Mouse (Mus musculus) limb, embryonic 11.5 days (tissue): ENCODE measurements at regions not wholly inside any gene's neighbourhood (a gene's known extent, or its start where the extent isn't known, plus 50 kb on each side); places are given as distances from the start of the nearest gene placed in this dataset.
"Not testable (repeated sequence)": the region's sequence is repeated elsewhere in the genome, so short reads cannot be mapped to it uniquely, and the experiment has no call there.

Experiments
- ATAC-seq: fragments of 200-750 bp; cut with Nextera tagmentation; 2 replicates; pipeline ENCODE4 v1.8.0; 2017; ENCODE audit warnings: low read depth; ENCODE audit not compliant: insufficient number of reproducible peaks, low FRiP score, low TSS enrichment
- DNase-seq: peaks from one replicate; pipeline ENCODE4 v3.0.0-alpha.2; 2015; ENCODE audit warnings: low spot score
- H3K27ac ChIP-seq: fragments of 300-500 bp; sonication (generic); replicated peaks from 2 replicates; pipeline ENCODE4 v1.5.1; 2014; ENCODE audit warnings: low read depth, mild to moderate bottlenecking, low read length
- H3K27me3 ChIP-seq: fragments of 300-500 bp; sonication (generic); 2 replicates; pipeline ENCODE4 v1.6.1; 2014; ENCODE audit warnings: mild to moderate bottlenecking, low read length, mixed read lengths; ENCODE audit not compliant: control insufficient read depth, insufficient read depth
- H3K36me3 ChIP-seq: fragments of 300-500 bp; sonication (generic); 2 replicates; pipeline ENCODE4 v1.6.1; 2014; ENCODE audit warnings: mild to moderate bottlenecking, low read length, moderate library complexity, mixed read lengths; ENCODE audit not compliant: control insufficient read depth, insufficient read depth
- H3K4me1 ChIP-seq: fragments of 300-500 bp; sonication (generic); 2 replicates; pipeline ENCODE4 v1.6.1; 2014; ENCODE audit warnings: low read length, mixed read lengths; ENCODE audit not compliant: control insufficient read depth, insufficient read depth
- H3K4me2 ChIP-seq: fragments of 300-500 bp; sonication (generic); 2 replicates; pipeline ENCODE4 v1.6.1; 2014; ENCODE audit warnings: low read depth, mild to moderate bottlenecking, moderate library complexity; ENCODE audit not compliant: severe bottlenecking
- H3K4me3 ChIP-seq: fragments of 300-500 bp; sonication (generic); 2 replicates; pipeline ENCODE4 v1.5.1; 2014; ENCODE audit warnings: low read depth, low read length
- H3K9ac ChIP-seq: fragments of 300-500 bp; sonication (generic); 2 replicates; pipeline ENCODE4 v1.6.1; 2014; ENCODE audit warnings: mild to moderate bottlenecking, low read length
- H3K9me3 ChIP-seq: fragments of 300-500 bp; sonication (generic); 2 replicates; pipeline ENCODE4 v1.6.1; 2016; ENCODE audit warnings: low read length; ENCODE audit not compliant: control insufficient read depth
- WGBS: fragments of 180-500 bp; shearing (Covaris S2); extraction: QIAGEN DNeasy Blood & Tissue Kit; methylation state at CpG from one replicate; pipeline ENCODE4 v1.1.7; 2014; 5-methylcytosine and 5-hydroxymethylcytosine counted together

DNA sequence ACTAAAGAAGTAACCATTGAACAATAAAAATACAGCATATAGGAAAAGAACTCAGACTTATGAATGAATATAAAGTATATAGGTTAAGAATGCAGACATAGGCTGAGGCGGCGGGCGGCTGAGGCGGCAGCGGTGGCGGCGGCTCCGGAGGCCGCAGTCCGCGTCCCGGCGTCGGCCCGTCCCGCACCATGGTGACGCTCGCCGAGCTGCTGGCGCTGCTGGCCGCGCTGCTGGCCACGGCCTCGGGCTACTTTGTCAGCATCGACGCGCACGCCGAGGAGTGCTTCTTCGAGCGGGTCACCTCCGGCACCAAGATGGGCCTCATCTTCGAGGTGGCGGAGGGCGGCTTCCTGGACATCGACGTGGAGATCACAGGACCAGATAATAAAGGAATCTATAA is 757.6 kb upstream of the Kirrel3 start:
- 77% methylated on average over 19 of the region's 37 CpGs for WGBS
- H3K4me3 ChIP-seq, H3K4me1 ChIP-seq, H3K9ac ChIP-seq, DNase-seq, H3K4me2 ChIP-seq, H3K9me3 ChIP-seq, H3K27me3 ChIP-seq, H3K36me3 ChIP-seq, H3K27ac ChIP-seq, ATAC-seq: not testable (repeated sequence)

- no peaks in the 10 kb centered on the region for H3K27me3 ChIP-seq
- H3K9me3 ChIP-seq = no peaks in the 10 kb centered on the region
- H3K36me3 ChIP-seq = no peaks in the 10 kb centered on the region
- no peak overlapping the region for H3K4me3 ChIP-seq
- no peaks in the 10 kb centered on the region for H3K4me1 ChIP-seq
- ATAC-seq = no peak
- no peak overlapping the region for H3K4me2 ChIP-seq
- DNase-seq = no peak
- no peak overlapping the region for H3K27ac ChIP-seq
- no peak overlapping the region for H3K9ac ChIP-seq
Measured at GRCm38 (mm10) chr9:33760701-33761100, 725.0 kb upstream of the Kirrel3 start.

GRCm38 (mm10) chr9:33766235-33766634 is 719.5 kb upstream of the Kirrel3 start:
- DNase-seq (no peak), ATAC-seq (no peak)
- no peaks in the 10 kb centered on the region for H3K27me3 ChIP-seq
- no peak overlapping the region for H3K4me3 ChIP-seq
- H3K36me3 ChIP-seq = no peaks in the 10 kb centered on the region
- H3K9me3 ChIP-seq = no peaks in the 10 kb centered on the region
- no peak overlapping the region for H3K4me2 ChIP-seq
- no peaks in the 10 kb centered on the region for H3K4me1 ChIP-seq
- no peak overlapping the region for H3K27ac ChIP-seq
- H3K9ac ChIP-seq = no peak overlapping the region
- 86% methylated on average over 2 of the region's 2 CpGs for WGBS

DNA sequence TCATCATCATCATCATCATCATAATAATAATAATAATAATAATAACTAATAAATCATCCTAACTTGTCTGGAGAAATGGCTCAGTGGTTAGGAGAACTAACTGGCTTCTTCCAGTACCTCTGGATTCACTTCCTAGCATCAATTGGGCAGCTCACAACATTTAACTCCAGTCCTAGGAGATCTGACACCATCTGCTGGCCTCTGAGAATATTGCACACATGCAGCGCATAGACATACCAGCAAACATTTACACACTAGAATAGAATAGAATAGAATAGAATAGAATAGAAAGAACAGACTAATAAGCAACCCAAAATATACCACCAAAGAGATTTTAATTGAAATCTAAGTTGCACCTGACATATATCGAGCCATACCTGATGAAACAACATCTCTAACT is 715.9 kb upstream of the Kirrel3 start:
- H3K4me2 ChIP-seq = no peak overlapping the region
- H3K36me3 ChIP-seq = no peaks in the 10 kb centered on the region
- DNase-seq (no peak), ATAC-seq (no peak)
- no peak overlapping the region for H3K4me3 ChIP-seq
- no peak overlapping the region for H3K9ac ChIP-seq
- H3K27me3 ChIP-seq = no peaks in the 10 kb centered on the region
- H3K9me3 ChIP-seq = no peaks in the 10 kb centered on the region
- no peaks in the 10 kb centered on the region for H3K4me1 ChIP-seq
- 95% methylated on average over 2 of the region's 2 CpGs for WGBS
- no peak overlapping the region for H3K27ac ChIP-seq

- no peak overlapping the region for H3K27ac ChIP-seq
- H3K4me2 ChIP-seq = no peak overlapping the region
- DNase-seq (no peak), ATAC-seq (no peak)
- no peaks in the 10 kb centered on the region for H3K9me3 ChIP-seq
- H3K9ac ChIP-seq = no peak overlapping the region
- H3K4me1 ChIP-seq = no peaks in the 10 kb centered on the region
- no peaks in the 10 kb centered on the region for H3K36me3 ChIP-seq
- H3K27me3 ChIP-seq = no peaks in the 10 kb centered on the region
- no peak overlapping the region for H3K4me3 ChIP-seq
- WGBS = 65% methylated on average over 5 of the region's 5 CpGs
Measured at GRCm38 (mm10) chr9:33774178-33774577, 711.5 kb upstream of the Kirrel3 start.

DNA sequence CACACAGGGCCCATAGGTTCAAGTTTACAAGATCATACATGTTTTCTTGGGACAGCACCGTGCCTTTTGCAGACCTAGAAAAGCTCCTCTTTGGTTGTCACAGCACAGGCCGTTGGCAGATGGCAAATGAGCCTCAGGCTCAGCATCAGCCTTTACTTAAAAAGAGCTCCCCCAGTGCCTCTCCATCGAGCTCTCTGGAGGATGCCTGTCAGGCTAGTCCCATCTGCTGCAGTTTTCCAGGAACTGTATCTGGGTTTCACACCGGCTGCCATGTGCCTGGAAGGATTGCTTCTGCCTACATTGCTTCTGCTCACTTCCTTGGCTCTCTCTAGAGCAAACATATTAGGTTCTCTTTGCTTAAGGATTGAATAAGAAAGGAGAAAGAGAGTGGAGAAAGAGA is 695.1 kb upstream of the Kirrel3 start:
- ATAC-seq (no peak), DNase-seq (no peak)
- H3K4me3 ChIP-seq = no peak overlapping the region
- H3K9ac ChIP-seq = no peak overlapping the region
- 69% methylated on average over 4 of the region's 4 CpGs for WGBS
- no peak overlapping the region for H3K27ac ChIP-seq
- no peak overlapping the region for H3K4me2 ChIP-seq
- no peaks in the 10 kb centered on the region for H3K36me3 ChIP-seq
- H3K27me3 ChIP-seq = no peaks in the 10 kb centered on the region
- H3K9me3 ChIP-seq = no peaks in the 10 kb centered on the region
- no peaks in the 10 kb centered on the region for H3K4me1 ChIP-seq

DNA sequence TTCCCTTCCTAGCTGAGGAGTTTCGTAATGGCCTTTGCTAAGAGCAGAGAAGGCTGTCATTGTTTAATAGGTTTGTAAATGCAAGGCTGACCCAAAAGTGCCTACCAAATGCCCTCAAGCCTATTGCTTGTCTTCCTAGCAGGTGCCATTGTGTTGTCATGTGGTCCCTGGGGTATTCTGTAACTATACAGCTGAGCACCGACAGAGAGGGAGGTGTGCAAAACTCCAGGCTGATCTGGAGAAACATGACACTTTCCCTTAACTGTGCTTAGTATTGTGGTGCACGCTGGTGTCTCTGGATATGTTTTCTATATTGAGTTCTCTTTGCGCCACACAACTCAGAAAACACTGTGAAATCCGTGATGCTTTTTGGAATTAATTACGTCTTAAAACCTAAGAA is 685.4 kb upstream of the Kirrel3 start:
- Histone ChIP-seq H3K27ac (no peak overlapping the region), H3K27me3 (no peaks in the 10 kb centered on the region), H3K4me3 (no peak overlapping the region), H3K4me2 (no peak overlapping the region), H3K9ac (no peak overlapping the region), H3K4me1 (no peaks in the 10 kb centered on the region), H3K9me3 (no peaks in the 10 kb centered on the region), H3K36me3 (no peaks in the 10 kb centered on the region)
- ATAC-seq (no peak), DNase-seq (no peak)
- 77% methylated on average over 6 of the region's 6 CpGs for WGBS

DNA sequence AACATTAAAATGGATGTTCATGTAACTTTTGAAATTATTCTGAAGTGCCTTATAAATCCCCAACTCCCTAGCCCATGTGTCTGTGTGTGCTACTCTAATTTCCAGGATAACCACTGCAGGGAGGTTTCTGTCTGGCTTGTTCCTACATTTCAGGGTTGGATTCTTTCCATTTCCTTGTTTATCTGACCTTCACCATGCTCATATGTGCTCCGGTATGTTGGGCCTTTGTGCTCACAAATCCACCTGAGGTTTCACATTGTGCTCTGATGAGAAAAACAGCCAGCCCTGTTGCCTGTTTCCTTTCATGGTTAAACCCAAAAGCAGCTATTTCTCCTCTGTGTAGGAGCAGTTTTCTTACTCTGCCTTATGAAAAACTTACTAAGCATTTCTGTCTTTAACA is 684.9 kb upstream of the Kirrel3 start:
- no peak for DNase-seq
- Histone ChIP-seq H3K4me1 (no peaks in the 10 kb centered on the region), H3K9ac (no peak overlapping the region), H3K27me3 (no peaks in the 10 kb centered on the region), H3K4me3 (no peak overlapping the region), H3K27ac (no peak overlapping the region), H3K9me3 (no peaks in the 10 kb centered on the region), H3K36me3 (no peaks in the 10 kb centered on the region), H3K4me2 (no peak overlapping the region)
- 77% methylated on average over 1 of the region's 1 CpGs for WGBS
- no peak for ATAC-seq

- H3K27ac ChIP-seq = no peak overlapping the region
- no peaks in the 10 kb centered on the region for H3K36me3 ChIP-seq
- 86% methylated on average over 5 of the region's 5 CpGs for WGBS
- no peaks in the 10 kb centered on the region for H3K4me1 ChIP-seq
- H3K4me3 ChIP-seq = no peak overlapping the region
- DNase-seq = no peak
- no peak overlapping the region for H3K4me2 ChIP-seq
- no peak for ATAC-seq
- H3K27me3 ChIP-seq = no peaks in the 10 kb centered on the region
- no peaks in the 10 kb centered on the region for H3K9me3 ChIP-seq
- H3K9ac ChIP-seq = no peak overlapping the region
Measured at GRCm38 (mm10) chr9:33814739-33815368, 670.8 kb upstream of the Kirrel3 start.
